Mouse (Mus musculus): ENCODE results near the gene Vkorc1l1.

DNA sequence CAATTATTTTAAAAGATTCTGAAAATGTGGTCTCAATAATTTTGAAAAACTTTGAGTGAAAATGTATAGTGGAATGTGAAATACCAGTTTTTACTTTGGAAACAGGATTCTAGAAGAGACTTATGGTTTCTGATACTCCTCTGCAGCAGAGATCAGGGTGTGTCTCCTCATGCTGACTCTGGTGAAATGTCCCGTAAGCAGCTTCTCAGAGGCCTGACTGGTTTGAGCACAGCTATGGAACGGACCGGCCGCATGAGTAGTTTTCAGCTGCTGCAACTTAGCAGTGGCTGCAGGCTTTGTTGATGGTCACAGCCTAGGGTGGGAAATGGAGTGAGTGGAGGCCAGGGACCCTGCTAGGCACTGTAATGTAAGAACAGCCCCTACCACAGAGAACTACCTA lies 36.0 kb downstream of the Vkorc1l1 start:
- TF ChIP-seq CTCF (IDR thresholded peaks at IDR 0.05; ENCODE audit: extremely low read depth, insufficient read length, insufficient replicate concordance, low read depth, low read length) (no peak), POLR2A (IDR thresholded peaks at IDR 0.05; ENCODE audit: low read depth, low read length) (no peak)

Measured in small intestine, adult 2 months (tissue).